Mouse (Mus musculus) liver, adult 2 months (tissue): ENCODE data around the gene Ager.

Experiments
- CTCF ChIP-seq: fragments of 200-500 bp; IDR thresholded peaks from 2 replicates; pipeline ENCODE4 v1.5.1; 2011; ENCODE audit warnings: low read depth, low read length, control low read depth
- POLR2A ChIP-seq: fragments of 200-500 bp; IDR thresholded peaks from 2 replicates; pipeline ENCODE4 v1.6.1; 2011; ENCODE audit warnings: low read length, control low read depth; ENCODE audit not compliant: insufficient read depth; ENCODE audit errors: extremely low read depth

GRCm38 (mm10) chr17:34564003-34564421 is 33.6 kb upstream of the Ager start, which contains the start of gene Notch4:
- TF ChIP-seq POLR2A (no peak), CTCF (no peak)
